In the genomic region with DNA sequence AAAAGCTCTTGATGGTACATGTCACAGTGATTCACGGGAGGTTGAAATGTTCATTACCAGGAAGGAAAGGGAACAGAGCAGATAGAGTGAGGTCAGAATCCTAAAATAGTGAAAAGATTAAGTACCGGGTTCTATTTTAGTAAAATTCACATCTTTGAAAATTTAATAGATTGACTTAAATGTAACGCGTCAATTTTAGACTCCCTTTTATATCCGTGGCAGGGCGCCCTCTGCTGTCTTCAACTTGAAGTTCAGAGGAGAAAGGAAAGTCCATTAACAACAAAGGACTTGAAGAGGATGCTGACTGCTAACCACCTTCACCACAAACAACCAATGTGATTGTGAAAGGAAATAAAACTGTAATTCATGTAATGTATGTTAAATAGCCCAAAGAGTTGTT, we compare ENCODE assay signal across 8 mouse cellular contexts. TPM values are rescaled to one million over a fixed set of nuclear protein-coding genes. Genes with fewer than 3 reads are reported as not detected.
DNase-seq lines count a peak whose midpoint lies in the region; ATAC-seq and TF ChIP-seq lines count a peak whose summit lies in the region.

No protein-coding gene starts in this region.

- peak overlapping the region; percentile 50; the same call in 1 of the 2 replicates for H3K4me2 ChIP-seq in liver, postnatal 0 days (ENCODE audit: low read depth, low read length)

- peak; percentile 55 for ATAC-seq in liver, postnatal 0 days

- H3K4me1 ChIP-seq in cortical plate, adult 2 months (ENCODE audit: control insufficient read depth, insufficient read depth, low read length), result peaks cover 7% of the 10 kb centered on the region
- peaks cover 18% of the 10 kb centered on the region for H3K4me1 ChIP-seq in liver, postnatal 0 days (ENCODE audit: insufficient read depth)

- H3K27ac ChIP-seq in cortical plate, adult 2 months (ENCODE audit: insufficient read depth, low read length), result no peak overlapping the region
- no peak overlapping the region for H3K27ac ChIP-seq in liver, postnatal 0 days (ENCODE audit: low read depth)

- no peaks in the 10 kb centered on the region for H3K36me3 ChIP-seq in liver, postnatal 0 days (replicated peaks; ENCODE audit: insufficient read depth, low read length)

- H3K9ac ChIP-seq in liver, postnatal 0 days (replicated peaks), result no peak overlapping the region

- DNase-seq in adrenal gland, adult (ENCODE audit: inconsistent age in 2 of 2, low spot score in 1 of 2), result peak; percentile 64 to 91
- DNase-seq in adrenal gland, adult 8-10 months, result no peak
- peak; percentile 82 for DNase-seq in T-cell, adult 2 months (ENCODE audit: low spot score)
- DNase-seq in heart, adult 8-10 months (ENCODE audit: low spot score), result peak; percentile 68
- DNase-seq in kidney, postnatal 36 days, result peak; percentile 65 to 86
- DNase-seq in liver, postnatal 0 days, result peak; percentile 74
- peak; percentile 83 for DNase-seq in retina, embryonic 14.5 days (ENCODE audit: low spot score)

- WGBS in liver, postnatal 0 days (ENCODE audit: insufficient replicate concordance), result 11% methylated on average over 6 of the region's 6 CpGs

- H3K9me3 ChIP-seq in liver, postnatal 0 days (ENCODE audit: low read length), result no peaks in the 10 kb centered on the region

- TF ChIP-seq POLR2A in cortical plate, adult 2 months (IDR thresholded peaks at IDR 0.05; ENCODE audit: extremely low read depth, insufficient read depth, low read length), result no peak

- TF ChIP-seq EP300 in liver, postnatal 0 days (IDR thresholded peaks at IDR 0.05; ENCODE audit: low read depth), result no peak

- no peak overlapping the region for H3K4me3 ChIP-seq in cortical plate, adult 2 months (ENCODE audit: insufficient read depth, low read length)
- no peak overlapping the region for H3K4me3 ChIP-seq in liver, postnatal 0 days (ENCODE audit: low read depth, low read length)

- peak; percentile 64 for TF ChIP-seq CTCF in cortical plate, adult 2 months (IDR thresholded peaks at IDR 0.05; ENCODE audit: extremely low read depth, insufficient read depth, low read length)
- peak; percentile 78 for TF ChIP-seq CTCF in liver, postnatal 0 days (IDR thresholded peaks at IDR 0.05; ENCODE audit: low read depth)

- no peaks in the 10 kb centered on the region for H3K27me3 ChIP-seq in liver, postnatal 0 days (ENCODE audit: insufficient read depth, low read length)

RNA-seq across cellular contexts. Expression of gene Klhdc4, which starts 3.1 kb away (rescaled TPM):
- total RNA-seq in adrenal gland, adult 8-10 months (2022), result 10 to 100 TPM; 22.4 to 36.8 (median 29.4) TPM
- polyA plus RNA-seq in cortical plate, adult 2 months (2012; rRNA removed), result 46.8 and 51.7 TPM in 2 replicates
- 10 to 100 TPM; 12.5 to 14.9 (median 12.9) TPM for total RNA-seq in heart, adult 8-10 months (2022)
- polyA plus RNA-seq in liver, postnatal 0 days (2015; fragmentation: Nextera tagmentation; extraction: Ambion mirVana), result 8.2 and 8.7 TPM in 2 replicates
